Mouse (Mus musculus) kidney, postnatal 0 days (tissue): ENCODE results near the gene Tmc7. TPM values are rescaled to one million over a fixed set of nuclear protein-coding genes. Genes with fewer than 3 reads are reported as not detected.

Source experiments
- ATAC-seq: fragments of 200-750 bp; cut with Nextera tagmentation; replicated peaks from 2 replicates; pipeline ENCODE4 v1.8.0; 2017; ENCODE audit warnings: low read depth, moderate number of reproducible peaks, moderate TSS enrichment, moderate library complexity; ENCODE audit not compliant: low FRiP score
- DNase-seq: peaks from one replicate; pipeline ENCODE4 v3.0.0-alpha.2; 2016; ENCODE audit warnings: low spot score
- H3K27ac ChIP-seq: fragments of 300-500 bp; sonication (generic); 2 replicates; pipeline ENCODE4 v1.5.1; 2014; ENCODE audit warnings: mild to moderate bottlenecking
- H3K27me3 ChIP-seq: fragments of 300-500 bp; sonication (generic); 2 replicates; pipeline ENCODE4 v1.6.1; 2014; ENCODE audit warnings: low read length, mixed read lengths; ENCODE audit not compliant: insufficient read depth
- H3K36me3 ChIP-seq: fragments of 300-500 bp; sonication (generic); 2 replicates; pipeline ENCODE4 v1.6.1; 2014; ENCODE audit warnings: low read length, mixed read lengths; ENCODE audit not compliant: insufficient read depth
- H3K4me1 ChIP-seq: fragments of 300-500 bp; sonication (generic); replicated peaks from 2 replicates; pipeline ENCODE4 v1.6.1; 2014; ENCODE audit warnings: antibody characterized with exemption, low read length, mixed read lengths; ENCODE audit not compliant: insufficient read depth
- H3K4me2 ChIP-seq: fragments of 300-500 bp; sonication (generic); 2 replicates; pipeline ENCODE4 v1.6.1; 2014; ENCODE audit warnings: mild to moderate bottlenecking, low read length, moderate library complexity, mixed read lengths
- H3K4me3 ChIP-seq: fragments of 300-500 bp; sonication (generic); replicated peaks from 2 replicates; pipeline ENCODE4 v1.5.1; 2014; ENCODE audit warnings: low read depth, low read length
- H3K9ac ChIP-seq: fragments of 300-500 bp; sonication (generic); 2 replicates; pipeline ENCODE4 v1.6.1; 2014; ENCODE audit warnings: low read depth, low read length
- H3K9me3 ChIP-seq: fragments of 300-500 bp; sonication (generic); replicated peaks from 2 replicates; pipeline ENCODE4 v1.6.1; 2016; ENCODE audit warnings: low read length, inconsistent platforms, mixed read lengths
- CTCF ChIP-seq: IDR thresholded peaks from 2 replicates; pipeline ENCODE4 v1.5.1; 2016; ENCODE audit warnings: antibody characterized with exemption, low read depth, mild to moderate bottlenecking, moderate library complexity
- WGBS: fragments of 180-500 bp; shearing (Covaris S2); extraction: QIAGEN DNeasy Blood & Tissue Kit; methylation state at CpG from one replicate; pipeline ENCODE4 v1.1.7; 2014; 5-methylcytosine and 5-hydroxymethylcytosine counted together
- polyA plus RNA-seq: library from polyadenylated mRNA; unstranded; fragments of >200 nt; fragmentation: Nextera tagmentation; extraction: Ambion mirVana; gene quantifications from 2 replicates; pipeline ENCODE4 v1.2.1, GENCODE M21; 2015

The Tmc7 gene
- 1.3 and 1.6 TPM in 2 replicates for polyA plus RNA-seq

GRCm38 (mm10) chr7:118584257-118584907, at the start of gene Tmc7:
Gene Tmc7, minus strand, starts transcription at chr7:118584736.
- ATAC-seq (peak; percentile 75), DNase-seq (peak; percentile 72)
- Histone ChIP-seq H3K27ac (no peak within 1 kb of the TSS), H3K4me1 (no peaks in the 10 kb centered on the region), H3K9ac (peak within 1 kb of the TSS; percentile 59), H3K27me3 (no peaks in the 10 kb centered on the region), H3K36me3 (no peaks in the 10 kb centered on the region), H3K4me2 (peak within 1 kb of the TSS; percentile 93), H3K4me3 (peak within 1 kb of the TSS; percentile 55), H3K9me3 (no peaks in the 10 kb centered on the region)
- TF ChIP-seq CTCF: 0 out of 2 replicates have a peak, but pooled peaks have one; percentile 3
- WGBS: 0% methylated on average over 48 of the region's 51 CpGs

GRCm38 (mm10) chr7:118633951-118634350, 49.4 kb upstream of the Tmc7 start:
- Histone ChIP-seq H3K27ac (no peak overlapping the region), H3K36me3 (no peaks in the 10 kb centered on the region), H3K9me3 (no peaks in the 10 kb centered on the region), H3K27me3 (no peaks in the 10 kb centered on the region), H3K4me1 (no peaks in the 10 kb centered on the region), H3K4me3 (no peak overlapping the region), H3K4me2 (no peak overlapping the region), H3K9ac (no peak overlapping the region)
- 87% methylated on average over 7 of the region's 7 CpGs for WGBS
- no peak for TF ChIP-seq CTCF
- ATAC-seq (no peak), DNase-seq (no peak)

GRCm38 (mm10) chr7:118633094-118633493, 48.6 kb upstream of the Tmc7 start:
- H3K4me3 ChIP-seq: no peak overlapping the region
- 87% methylated on average over 9 of the region's 9 CpGs for WGBS

GRCm38 (mm10) chr7:118627550-118628298, 43.2 kb upstream of the Tmc7 start:
- no peak overlapping the region for H3K4me3 ChIP-seq
- H3K4me1 ChIP-seq: no peaks in the 10 kb centered on the region
- ATAC-seq (0 out of 2 replicates have a peak, but pooled peaks have one; percentile 68), DNase-seq (peak; percentile 15)
- no peak for TF ChIP-seq CTCF
- H3K27ac ChIP-seq: no peak overlapping the region
- no peaks in the 10 kb centered on the region for H3K9me3 ChIP-seq
- H3K4me2 ChIP-seq: no peak overlapping the region
- 65% methylated on average over 13 of the region's 13 CpGs for WGBS
- no peaks in the 10 kb centered on the region for H3K27me3 ChIP-seq
- no peak overlapping the region for H3K9ac ChIP-seq
- H3K36me3 ChIP-seq: no peaks in the 10 kb centered on the region

More at GRCm38 (mm10) chr7:118633094-118633493, 48.6 kb upstream of the Tmc7 start:
- no peak overlapping the region for H3K9ac ChIP-seq
- no peak overlapping the region for H3K27ac ChIP-seq
- H3K36me3 ChIP-seq: no peaks in the 10 kb centered on the region
- TF ChIP-seq CTCF: no peak
- ATAC-seq: no peak
- H3K9me3 ChIP-seq: no peaks in the 10 kb centered on the region
- no peak overlapping the region for H3K4me2 ChIP-seq
- no peaks in the 10 kb centered on the region for H3K27me3 ChIP-seq
- DNase-seq: no peak
- H3K4me1 ChIP-seq: no peaks in the 10 kb centered on the region

GRCm38 (mm10) chr7:118621094-118621493, 36.6 kb upstream of the Tmc7 start:
- Histone ChIP-seq H3K4me2 (no peak overlapping the region), H3K9ac (no peak overlapping the region), H3K27ac (no peak overlapping the region), H3K4me1 (no peaks in the 10 kb centered on the region), H3K4me3 (no peak overlapping the region), H3K9me3 (no peaks in the 10 kb centered on the region), H3K36me3 (no peaks in the 10 kb centered on the region), H3K27me3 (no peaks in the 10 kb centered on the region)
- no peak for DNase-seq
- no peak for ATAC-seq
- TF ChIP-seq CTCF: no peak
- WGBS: 84% methylated on average over 6 of the region's 6 CpGs

- WGBS: 80% methylated on average over 7 of the region's 7 CpGs
- no peaks in the 10 kb centered on the region for H3K4me1 ChIP-seq
- no peak overlapping the region for H3K9ac ChIP-seq
- H3K9me3 ChIP-seq: no peaks in the 10 kb centered on the region
- no peaks in the 10 kb centered on the region for H3K27me3 ChIP-seq
- H3K27ac ChIP-seq: no peak overlapping the region
- no peak for ATAC-seq
- TF ChIP-seq CTCF: no peak
- no peak overlapping the region for H3K4me2 ChIP-seq
- H3K4me3 ChIP-seq: no peak overlapping the region
- H3K36me3 ChIP-seq: no peaks in the 10 kb centered on the region
- no peak for DNase-seq
Measured at GRCm38 (mm10) chr7:118620243-118620906, 35.8 kb upstream of the Tmc7 start.
